Mouse (Mus musculus): ENCODE measurements around the gene Dnaja4. TPM values are rescaled to one million over a fixed set of nuclear protein-coding genes. Genes with fewer than 3 reads are reported as not detected.
A peak's percentile ranks its signal among the peaks of the same experiment; 100 is the strongest.

Gene Dnaja4
- polyA plus RNA-seq (2016; fragmentation: Nextera tagmentation; extraction: Ambion mirVana), result 2.7 and 2.9 TPM in 2 replicates

GRCm38 (mm10) chr9:54698318-54699086 is at the start of gene Dnaja4:
TSS of gene Dnaja4 (plus strand) at chr9:54698873.
- H3K4me3 ChIP-seq, result peak within 1 kb of the TSS; percentile 75
- WGBS, result 68% methylated on average over 17 of the region's 17 CpGs
- H3K36me3 ChIP-seq, result no peaks in the 10 kb centered on the region
- no peak for DNase-seq (ENCODE audit: low spot score)
- H3K27ac ChIP-seq, result peak within 1 kb of the TSS; percentile 85
- H3K27me3 ChIP-seq (ENCODE audit: low read depth, poor library complexity, severe bottlenecking), result peaks cover 84% of the 10 kb centered on the region
- no peaks in the 10 kb centered on the region for H3K9me3 ChIP-seq (replicated peaks)
- peaks cover 30% of the 10 kb centered on the region for H3K4me1 ChIP-seq

GRCm38 (mm10) chr9:54649360-54649759 is 49.3 kb upstream of the Dnaja4 start:
- DNase-seq (ENCODE audit: low spot score), result no peak
- Histone ChIP-seq H3K4me1 (no peaks in the 10 kb centered on the region), H3K9me3 (replicated peaks) (no peaks in the 10 kb centered on the region), H3K36me3 (no peaks in the 10 kb centered on the region), H3K27ac (no peak overlapping the region), H3K27me3 (ENCODE audit: low read depth, poor library complexity, severe bottlenecking) (no peaks in the 10 kb centered on the region), H3K4me3 (no peak overlapping the region)
- WGBS, result 95% methylated on average over 1 of the region's 1 CpGs

GRCm38 (mm10) chr9:54652778-54653177 is 45.9 kb upstream of the Dnaja4 start:
- no peaks in the 10 kb centered on the region for H3K4me1 ChIP-seq
- H3K9me3 ChIP-seq (replicated peaks), result no peaks in the 10 kb centered on the region
- H3K36me3 ChIP-seq, result no peaks in the 10 kb centered on the region
- no peaks in the 10 kb centered on the region for H3K27me3 ChIP-seq (ENCODE audit: low read depth, poor library complexity, severe bottlenecking)
- WGBS, result 80% methylated on average over 2 of the region's 2 CpGs
- no peak for DNase-seq (ENCODE audit: low spot score)
- no peak overlapping the region for H3K27ac ChIP-seq
- H3K4me3 ChIP-seq, result no peak overlapping the region

GRCm38 (mm10) chr9:54655846-54656245 is 42.8 kb upstream of the Dnaja4 start:
- DNase-seq (ENCODE audit: low spot score), result no peak
- no peaks in the 10 kb centered on the region for H3K4me1 ChIP-seq
- 85% methylated on average over 2 of the region's 2 CpGs for WGBS
- no peak overlapping the region for H3K27ac ChIP-seq
- H3K4me3 ChIP-seq, result no peak overlapping the region
- no peaks in the 10 kb centered on the region for H3K9me3 ChIP-seq (replicated peaks)
- H3K27me3 ChIP-seq (ENCODE audit: low read depth, poor library complexity, severe bottlenecking), result no peaks in the 10 kb centered on the region
- H3K36me3 ChIP-seq, result no peaks in the 10 kb centered on the region

- DNase-seq (ENCODE audit: low spot score), result no peak
- Histone ChIP-seq H3K4me1 (peaks cover 3% of the 10 kb centered on the region), H3K4me3 (no peak overlapping the region), H3K27me3 (ENCODE audit: low read depth, poor library complexity, severe bottlenecking) (no peaks in the 10 kb centered on the region), H3K9me3 (replicated peaks) (no peaks in the 10 kb centered on the region), H3K36me3 (no peaks in the 10 kb centered on the region), H3K27ac (no peak overlapping the region)
- WGBS, result 90% methylated on average over 6 of the region's 6 CpGs
Measured at GRCm38 (mm10) chr9:54656402-54656801, 42.3 kb upstream of the Dnaja4 start.

- H3K4me1 ChIP-seq, result peaks cover 10% of the 10 kb centered on the region
- H3K27ac ChIP-seq, result no peak overlapping the region
- no peaks in the 10 kb centered on the region for H3K27me3 ChIP-seq (ENCODE audit: low read depth, poor library complexity, severe bottlenecking)
- DNase-seq (ENCODE audit: low spot score), result no peak
- H3K36me3 ChIP-seq, result no peaks in the 10 kb centered on the region
- H3K4me3 ChIP-seq, result no peak overlapping the region
- H3K9me3 ChIP-seq (replicated peaks), result no peaks in the 10 kb centered on the region
- 88% methylated on average over 6 of the region's 6 CpGs for WGBS
Measured at GRCm38 (mm10) chr9:54658773-54659172, 39.9 kb upstream of the Dnaja4 start.

- peaks cover 10% of the 10 kb centered on the region for H3K4me1 ChIP-seq
- peak within 1 kb of the TSS; percentile 5; the same call in 1 of the 2 replicates for H3K27ac ChIP-seq
- H3K9me3 ChIP-seq (replicated peaks), result no peaks in the 10 kb centered on the region
- H3K4me3 ChIP-seq, result no peak within 1 kb of the TSS
- 34% methylated on average over 10 of the region's 10 CpGs for WGBS
- no peak for DNase-seq (ENCODE audit: low spot score)
- H3K27me3 ChIP-seq (ENCODE audit: low read depth, poor library complexity, severe bottlenecking), result no peaks in the 10 kb centered on the region
- no peaks in the 10 kb centered on the region for H3K36me3 ChIP-seq
Measured at GRCm38 (mm10) chr9:54661605-54662377, 36.9 kb upstream of the Dnaja4 start, which contains the start of gene Acsbg1. TSS of gene Acsbg1 (minus strand) at chr9:54661870.

- Histone ChIP-seq H3K4me1 (peaks cover 10% of the 10 kb centered on the region), H3K4me3 (no peak overlapping the region), H3K9me3 (replicated peaks) (no peaks in the 10 kb centered on the region), H3K27ac (no peak overlapping the region; the same call in 1 of the 2 replicates), H3K36me3 (no peaks in the 10 kb centered on the region), H3K27me3 (ENCODE audit: low read depth, poor library complexity, severe bottlenecking) (no peaks in the 10 kb centered on the region)
- WGBS, result 84% methylated on average over 9 of the region's 9 CpGs
- DNase-seq (ENCODE audit: low spot score), result no peak
Measured at GRCm38 (mm10) chr9:54664358-54664757, 34.3 kb upstream of the Dnaja4 start.

- H3K4me1 ChIP-seq, result peaks cover 9% of the 10 kb centered on the region
- no peak overlapping the region for H3K27ac ChIP-seq
- 92% methylated on average over 3 of the region's 3 CpGs for WGBS
- H3K36me3 ChIP-seq, result no peaks in the 10 kb centered on the region
- no peaks in the 10 kb centered on the region for H3K9me3 ChIP-seq (replicated peaks)
- no peak for DNase-seq (ENCODE audit: low spot score)
- no peak overlapping the region for H3K4me3 ChIP-seq
- no peaks in the 10 kb centered on the region for H3K27me3 ChIP-seq (ENCODE audit: low read depth, poor library complexity, severe bottlenecking)
Measured at GRCm38 (mm10) chr9:54666116-54666515, 32.6 kb upstream of the Dnaja4 start.

- Histone ChIP-seq H3K36me3 (no peaks in the 10 kb centered on the region), H3K4me1 (no peaks in the 10 kb centered on the region), H3K27ac (no peak overlapping the region), H3K4me3 (no peak overlapping the region), H3K27me3 (ENCODE audit: low read depth, poor library complexity, severe bottlenecking) (no peaks in the 10 kb centered on the region), H3K9me3 (replicated peaks) (no peaks in the 10 kb centered on the region)
- WGBS, result 82% methylated on average over 4 of the region's 4 CpGs
- no peak for DNase-seq (ENCODE audit: low spot score)
Measured at GRCm38 (mm10) chr9:54668455-54668854, 30.2 kb upstream of the Dnaja4 start.

GRCm38 (mm10) chr9:54671962-54672361 is 26.7 kb upstream of the Dnaja4 start:
- H3K36me3 ChIP-seq, result no peaks in the 10 kb centered on the region
- no peaks in the 10 kb centered on the region for H3K27me3 ChIP-seq (ENCODE audit: low read depth, poor library complexity, severe bottlenecking)
- no peak overlapping the region for H3K27ac ChIP-seq
- H3K4me3 ChIP-seq, result no peak overlapping the region
- H3K4me1 ChIP-seq, result 0 out of 2 replicates have a peak, but pooled peaks cover 2% of the 10 kb centered on the region
- DNase-seq (ENCODE audit: low spot score), result no peak
- WGBS, result 79% methylated on average over 3 of the region's 3 CpGs
- H3K9me3 ChIP-seq (replicated peaks), result no peaks in the 10 kb centered on the region

GRCm38 (mm10) chr9:54673887-54674286 is 24.8 kb upstream of the Dnaja4 start:
- WGBS, result 90% methylated on average over 13 of the region's 13 CpGs
- Histone ChIP-seq H3K4me1 (0 out of 2 replicates have a peak, but pooled peaks cover 2% of the 10 kb centered on the region), H3K27ac (no peak overlapping the region), H3K27me3 (ENCODE audit: low read depth, poor library complexity, severe bottlenecking) (0 out of 2 replicates have a peak, but pooled peaks cover 6% of the 10 kb centered on the region), H3K9me3 (replicated peaks) (no peaks in the 10 kb centered on the region), H3K36me3 (no peaks in the 10 kb centered on the region), H3K4me3 (no peak overlapping the region)
- DNase-seq (ENCODE audit: low spot score), result no peak

- Histone ChIP-seq H3K4me1 (0 out of 2 replicates have a peak, but pooled peaks cover 2% of the 10 kb centered on the region), H3K36me3 (no peaks in the 10 kb centered on the region), H3K4me3 (peak overlapping the region; percentile 50), H3K27me3 (ENCODE audit: low read depth, poor library complexity, severe bottlenecking) (peaks cover 6% of the 10 kb centered on the region; the same call in 1 of the 2 replicates), H3K9me3 (replicated peaks) (no peaks in the 10 kb centered on the region), H3K27ac (peak overlapping the region; percentile 77)
- WGBS, result 2% methylated on average over 14 of the region's 14 CpGs
- DNase-seq (ENCODE audit: low spot score), result peak; percentile 89
Measured at GRCm38 (mm10) chr9:54676531-54676986, 22.1 kb upstream of the Dnaja4 start.
